Mouse (Mus musculus): ENCODE results near the gene Ankrd44.

DNA sequence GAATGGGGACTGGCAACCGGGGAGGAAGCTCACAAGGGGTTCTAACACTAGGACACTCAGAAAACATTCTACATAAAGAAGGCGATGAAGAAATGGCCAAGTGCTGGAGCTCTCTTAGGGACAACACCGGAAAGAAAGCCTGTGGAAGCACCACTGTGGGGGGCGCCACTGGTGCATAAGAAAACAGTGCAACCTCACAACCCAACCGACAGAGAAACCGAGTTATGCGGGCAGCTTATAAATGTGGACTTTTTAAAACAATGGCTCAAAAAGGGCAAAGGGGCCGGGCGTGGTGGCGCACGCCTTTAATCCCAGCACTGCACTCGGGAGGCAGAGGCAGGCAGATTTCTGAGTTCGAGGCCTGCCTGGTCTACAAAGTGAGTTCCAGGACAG lies 117.1 kb downstream of the Ankrd44 start:
- TF ChIP-seq CTCF (IDR thresholded peaks at IDR 0.05; ENCODE audit: control insufficient read depth, insufficient read depth, insufficient replicate concordance, low read depth, low read length) (no peak), POLR2A (IDR thresholded peaks at IDR 0.05; ENCODE audit: control insufficient read depth, low read depth, low read length) (no peak)

Data from testis, adult 2 months (tissue).